Mouse (Mus musculus) macrophage (primary cell): ENCODE results near the gene Coa4. TPM values are rescaled to one million over a fixed set of nuclear protein-coding genes. Genes with fewer than 3 reads are reported as not detected.
A peak's percentile ranks its signal among the peaks of the same experiment; 100 is the strongest.
"Not testable (repeated sequence)": the region's sequence is repeated elsewhere in the genome, so short reads cannot be mapped to it uniquely, and the experiment has no call there.

Experiments used
- H3K27ac ChIP-seq: fragments of 350-480 bp; formaldehyde crosslinking; 2 replicates; pipeline ENCODE4 v1.9.0; 2021
- H3K36me3 ChIP-seq: fragments of 350-480 bp; formaldehyde crosslinking; 2 replicates; pipeline ENCODE4 v1.9.0; 2021; ENCODE audit errors: inconsistent target
- H3K4me3 ChIP-seq: fragments of 350-480 bp; formaldehyde crosslinking; 2 replicates; pipeline ENCODE4 v1.9.0; 2021; ENCODE audit errors: inconsistent target
- H3K79me2 ChIP-seq: fragments of 350-480 bp; formaldehyde crosslinking; 2 replicates; pipeline ENCODE4 v1.9.0; 2021; ENCODE audit errors: inconsistent target
- WGBS: methylation state at CpG from one replicate; pipeline ENCODE4 v1.1.7; 2026; ENCODE audit warnings: inconsistent platforms; ENCODE audit not compliant: missing documents; 5-methylcytosine and 5-hydroxymethylcytosine counted together
- polyA plus RNA-seq: library from polyadenylated mRNA; stranded (reverse); fragments of 250-400 nt; gene quantifications from 3 replicates; pipeline ENCODE4 v1.2.4, GENCODE M21; 2018; ENCODE audit warnings: inconsistent platforms

Coa4 gene
- polyA plus RNA-seq, 1 experiment from 2014 or later: 48.0 TPM

DNA sequence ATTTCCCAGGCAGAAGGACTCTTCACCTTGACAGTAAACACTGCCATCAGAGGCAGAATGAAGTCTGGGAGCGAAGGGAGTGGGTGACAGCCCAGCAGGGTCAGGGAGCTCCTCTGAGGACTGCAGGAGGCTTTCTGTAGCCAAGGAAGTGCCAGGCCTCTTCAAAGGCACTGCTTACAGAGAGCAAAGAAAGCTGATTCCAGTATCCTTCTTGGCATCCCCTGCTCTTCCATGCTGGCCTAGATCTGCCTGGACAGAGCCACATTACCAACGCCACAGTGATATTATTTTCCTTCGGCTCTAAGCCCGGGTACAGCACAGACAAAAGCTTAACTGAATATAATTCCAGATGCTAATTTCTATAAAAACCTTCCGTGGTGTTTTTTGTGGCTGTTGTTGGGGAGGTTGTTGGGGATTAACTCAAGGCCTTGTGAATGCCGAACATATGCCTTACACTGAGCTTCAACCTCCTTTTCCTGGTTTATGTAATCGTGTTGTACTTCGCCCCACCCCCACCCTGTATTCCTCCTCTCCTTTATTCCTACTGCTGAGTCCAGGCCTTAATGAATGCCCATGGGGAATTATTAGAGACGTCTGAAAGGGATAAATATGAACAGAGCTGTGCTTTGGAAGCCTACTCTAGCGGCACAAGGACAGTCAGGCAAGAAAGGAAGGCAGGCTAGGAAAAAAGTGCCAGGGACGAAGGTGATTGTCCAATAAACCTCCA is 25.2 kb downstream of the Coa4 start:
- WGBS: 94% methylated on average over 11 of the region's 11 CpGs

DNA sequence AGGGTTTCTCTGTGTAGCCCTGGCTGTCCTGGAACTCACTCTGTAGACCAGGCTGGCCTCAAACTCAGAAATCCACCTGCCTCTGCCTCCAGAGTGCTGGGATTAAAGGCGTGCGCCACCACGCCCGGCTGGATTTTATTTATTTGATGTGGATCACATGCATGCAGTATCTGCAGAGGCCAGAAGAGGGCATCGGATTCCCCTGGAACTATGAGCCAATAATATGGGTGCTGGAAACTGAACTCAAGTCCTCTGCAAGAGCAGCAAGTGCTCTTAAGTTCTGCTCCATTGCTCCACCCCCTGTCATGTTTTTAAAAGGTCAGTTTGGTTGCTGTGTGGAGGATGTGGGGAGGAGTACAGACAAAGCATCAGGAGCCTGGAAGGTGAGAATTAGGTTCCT is 30.4 kb downstream of the Coa4 start:
- H3K27ac ChIP-seq, H3K36me3 ChIP-seq, H3K79me2 ChIP-seq, H3K4me3 ChIP-seq: not testable (repeated sequence)
- 83% methylated on average over 1 of the region's 5 CpGs for WGBS

More for the DNA sequence above, 25.2 kb downstream of the Coa4 start:
- Histone ChIP-seq H3K79me2 (no peaks in the 10 kb centered on the region), H3K4me3 (no peak overlapping the region), H3K36me3 (0 out of 2 replicates have a peak, but pooled peaks cover 5% of the 10 kb centered on the region), H3K27ac (no peak overlapping the region)

DNA sequence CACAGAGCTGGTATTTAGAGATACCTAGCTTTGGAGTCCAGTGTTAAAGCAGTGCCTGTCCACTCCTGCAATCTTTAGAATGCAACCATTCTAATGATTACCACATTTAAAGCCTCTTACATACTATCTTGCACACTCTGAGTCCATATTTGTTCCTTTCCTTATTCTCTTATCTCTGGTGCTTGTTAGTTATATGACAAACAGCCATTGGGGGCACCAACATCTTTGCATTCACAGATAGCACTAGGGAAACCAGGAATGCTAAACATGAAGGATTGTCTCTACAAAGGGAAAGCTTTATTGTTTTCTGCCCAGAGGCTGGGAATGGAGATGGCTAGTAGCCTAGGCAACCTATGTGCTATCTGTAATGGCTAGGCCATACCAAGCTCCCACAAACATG is 33.0 kb downstream of the Coa4 start:
- Histone ChIP-seq H3K27ac (no peak overlapping the region), H3K36me3 (no peaks in the 10 kb centered on the region), H3K79me2 (no peaks in the 10 kb centered on the region), H3K4me3 (no peak overlapping the region)

DNA sequence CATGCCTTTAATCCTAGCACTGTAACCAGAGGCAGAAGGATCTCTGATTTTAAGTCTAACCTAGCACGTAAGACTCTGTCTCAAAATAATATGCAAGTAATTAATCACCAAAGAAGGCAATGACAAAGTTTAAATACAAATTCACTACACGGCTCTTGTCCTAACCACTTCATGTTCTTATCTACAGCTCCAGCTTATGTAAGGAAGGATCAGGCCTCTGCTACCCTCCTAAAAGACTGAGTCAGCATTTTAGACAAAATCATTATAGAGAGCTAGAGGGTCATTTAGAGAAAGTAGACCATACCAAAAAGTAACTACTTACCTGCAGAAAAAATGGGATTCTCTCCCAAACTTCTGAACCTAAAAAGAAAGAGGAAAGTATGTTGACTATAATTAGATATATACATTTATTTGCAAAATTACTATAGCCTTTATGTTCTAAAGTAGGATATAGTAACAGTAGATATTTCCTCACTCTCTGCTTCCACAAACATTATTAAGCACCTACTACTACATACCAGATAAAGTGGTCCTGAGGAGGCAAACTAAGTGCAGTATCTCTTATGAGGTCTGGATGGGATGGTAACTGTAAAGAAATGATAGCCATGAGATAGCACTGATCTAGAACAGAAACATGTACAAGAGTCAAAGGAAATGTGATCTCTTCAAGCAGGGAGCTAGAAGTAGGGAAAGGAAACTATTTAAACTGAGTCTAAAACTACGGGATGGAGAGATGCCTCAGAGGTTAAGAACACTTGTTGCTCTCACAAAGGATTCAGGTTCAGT is 34.3 kb downstream of the Coa4 start:
- 100% methylated on average over 3 of the region's 3 CpGs for WGBS
- no peak overlapping the region for H3K27ac ChIP-seq
- H3K79me2 ChIP-seq: no peaks in the 10 kb centered on the region
- no peak overlapping the region for H3K4me3 ChIP-seq
- no peaks in the 10 kb centered on the region for H3K36me3 ChIP-seq

DNA sequence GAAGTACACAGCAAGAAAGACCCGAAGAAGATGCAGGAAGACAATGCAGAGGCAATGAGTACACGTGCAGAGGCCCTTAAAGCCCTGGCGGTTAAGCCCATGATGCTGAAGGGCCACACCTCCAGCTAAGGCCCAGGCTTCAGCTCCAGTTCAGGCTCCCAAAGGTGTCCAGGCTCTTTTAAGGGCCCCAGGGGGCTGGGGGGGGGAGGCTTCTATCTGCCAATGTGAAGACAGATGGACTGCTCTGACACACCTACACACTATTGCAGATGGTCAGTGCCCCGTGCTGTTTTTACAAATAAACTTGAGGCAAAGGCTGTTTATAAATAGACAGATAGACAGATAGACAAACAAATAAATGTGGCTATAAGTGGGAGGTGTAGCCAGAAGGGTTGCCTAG is 35.2 kb downstream of the Coa4 start:
- Histone ChIP-seq H3K36me3 (no peaks in the 10 kb centered on the region), H3K79me2 (no peaks in the 10 kb centered on the region), H3K27ac (no peak overlapping the region), H3K4me3 (no peak overlapping the region)
- WGBS: 93% methylated on average over 4 of the region's 4 CpGs

DNA sequence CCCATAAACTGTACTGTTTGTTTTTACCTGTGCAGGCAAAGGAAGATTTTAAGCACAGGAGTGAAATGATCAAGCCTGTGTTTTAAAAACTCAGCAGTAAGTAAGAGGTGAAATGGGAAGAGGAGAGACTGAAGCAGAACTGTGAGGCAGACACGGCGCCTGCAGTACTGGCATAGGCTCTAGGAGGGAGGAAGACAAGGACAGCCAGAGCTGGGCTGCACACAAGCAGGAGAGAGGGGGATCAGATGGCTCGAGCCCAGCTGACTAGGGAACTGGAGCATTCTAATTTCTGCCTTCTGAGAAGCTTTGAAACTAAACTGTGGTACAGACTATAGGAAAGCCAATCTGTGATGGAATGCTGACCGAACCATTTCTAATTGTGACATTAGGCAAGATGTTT is 35.8 kb downstream of the Coa4 start:
- Histone ChIP-seq H3K79me2 (no peaks in the 10 kb centered on the region), H3K36me3 (no peaks in the 10 kb centered on the region), H3K4me3 (no peak overlapping the region), H3K27ac (no peak overlapping the region)
- WGBS: 93% methylated on average over 4 of the region's 4 CpGs

DNA sequence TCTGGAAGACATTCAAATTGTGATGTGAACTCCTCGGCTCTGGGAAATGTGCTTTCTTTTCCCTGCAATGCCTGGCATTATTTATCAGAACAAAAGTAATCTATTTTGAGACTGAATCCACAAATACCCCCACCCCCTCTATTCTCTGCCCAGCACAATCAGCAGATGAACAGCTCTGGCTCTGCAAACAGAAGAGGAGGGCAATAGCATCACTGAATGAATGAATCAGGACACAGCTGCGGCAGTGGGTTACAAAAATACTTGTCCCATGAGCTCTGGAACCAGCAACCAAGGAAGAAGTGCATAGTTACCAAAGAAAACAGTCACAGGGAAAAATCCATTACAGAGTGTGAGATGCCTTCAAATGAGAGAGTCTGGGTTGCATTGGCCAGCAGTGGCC is 41.9 kb downstream of the Coa4 start:
- Histone ChIP-seq H3K36me3 (no peaks in the 10 kb centered on the region), H3K79me2 (peaks cover 13% of the 10 kb centered on the region; the same call in 1 of the 2 replicates), H3K27ac (no peak overlapping the region), H3K4me3 (no peak overlapping the region)
- WGBS: 87% methylated on average over 2 of the region's 2 CpGs

DNA sequence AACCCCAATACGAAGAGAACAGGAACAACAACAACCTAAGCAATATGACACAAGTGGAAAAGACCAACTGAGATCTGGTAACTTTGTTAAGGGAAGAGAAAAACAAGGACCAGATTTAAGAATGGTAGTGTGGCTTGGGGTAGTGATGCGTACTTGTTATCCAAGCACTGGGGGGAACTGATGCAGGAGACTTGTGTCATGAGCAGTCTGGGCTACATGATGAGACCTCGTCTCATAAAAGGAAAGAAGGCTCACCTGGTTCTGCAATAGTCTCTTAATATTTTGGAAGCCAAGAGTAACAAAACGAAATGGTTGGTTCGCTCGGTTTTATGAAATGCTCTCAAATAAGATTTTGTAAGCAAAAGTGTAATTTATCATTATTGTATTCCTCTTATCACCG is 45.4 kb downstream of the Coa4 start:
- H3K27ac ChIP-seq: peak overlapping the region; percentile 80
- WGBS: 54% methylated on average over 7 of the region's 7 CpGs
- peaks cover 13% of the 10 kb centered on the region; the same call in 1 of the 2 replicates for H3K79me2 ChIP-seq
- no peaks in the 10 kb centered on the region for H3K36me3 ChIP-seq
- H3K4me3 ChIP-seq: peak overlapping the region; percentile 52

DNA sequence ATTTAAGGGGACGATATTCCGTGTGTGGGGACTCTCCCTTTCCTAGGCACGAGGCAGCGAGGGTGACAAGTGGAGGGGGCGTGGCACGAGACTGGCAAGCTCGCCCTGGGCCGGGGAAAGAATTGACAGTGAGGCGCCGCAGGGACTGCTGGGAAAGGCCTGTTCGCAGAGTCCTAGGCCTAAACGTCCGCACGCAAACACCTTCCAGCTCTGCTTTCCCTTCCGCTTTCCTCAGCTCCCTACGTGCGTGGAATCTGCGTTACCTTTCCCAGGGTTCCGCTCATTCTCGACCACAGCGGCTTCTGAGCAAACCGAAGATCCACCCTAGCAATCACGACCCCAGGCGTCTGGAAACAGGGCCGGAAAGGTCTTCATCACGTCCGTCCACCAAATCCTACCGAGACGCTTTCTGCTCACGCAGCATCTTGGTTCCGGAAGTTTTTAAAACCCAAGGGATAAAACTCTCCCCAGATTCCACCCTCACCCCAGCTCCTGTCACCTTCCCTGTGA is 45.9 kb downstream of the Coa4 start:
- under 1% methylated on average over 31 of the region's 31 CpGs for WGBS

DNA sequence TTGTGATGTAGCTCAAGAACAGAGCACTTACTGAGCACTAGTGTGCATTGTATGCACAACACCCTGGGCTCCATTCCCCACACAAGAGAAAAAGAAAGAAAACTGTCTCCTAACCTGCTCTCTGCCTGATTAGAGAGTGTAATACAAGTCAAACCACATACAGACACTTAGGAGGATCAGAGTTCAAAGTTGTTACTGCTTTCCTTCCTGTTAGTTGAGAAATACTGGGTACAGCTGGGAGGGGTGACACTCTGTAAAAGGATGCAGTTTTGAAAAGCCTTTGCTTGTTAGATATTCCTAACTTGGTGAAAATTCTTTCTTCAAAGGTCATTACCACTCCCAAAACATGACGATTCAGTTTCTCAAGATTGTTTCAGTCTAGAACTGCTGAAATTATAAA is 52.9 kb downstream of the Coa4 start:
- WGBS: 36% methylated on average over 1 of the region's 1 CpGs
- H3K4me3 ChIP-seq: no peak overlapping the region
- H3K36me3 ChIP-seq: no peaks in the 10 kb centered on the region
- no peaks in the 10 kb centered on the region for H3K79me2 ChIP-seq
- 0 out of 2 replicates have a peak overlapping the region, but pooled peaks have one; percentile 0 for H3K27ac ChIP-seq

More for the DNA sequence above, 45.9 kb downstream of the Coa4 start:
- Histone ChIP-seq H3K4me3 (peak overlapping the region; percentile 52), H3K27ac (peak overlapping the region; percentile 80), H3K79me2 (peaks cover 13% of the 10 kb centered on the region; the same call in 1 of the 2 replicates), H3K36me3 (no peaks in the 10 kb centered on the region)

Other genes with a start within 250 kb of the Coa4 start
- gene C2cd3, start 164.8 kb upstream of the Coa4 start, polyA plus RNA-seq: 10.9 to 14.9 TPM (median 14.3 TPM) in 3 replicates
- gene Ppme1, start 164.8 kb upstream of the Coa4 start, polyA plus RNA-seq: 21.1 to 34.9 TPM (median 23.0 TPM) in 3 replicates
- not detected in 3 replicates for gene Ucp3, start 64.1 kb upstream of the Coa4 start, polyA plus RNA-seq
- gene Ucp2, start 43.7 kb upstream of the Coa4 start, polyA plus RNA-seq: 934 to 1,261 TPM (median 1,117 TPM) in 3 replicates
- 0.88 to 2.8 TPM (median 2.0 TPM) in 3 replicates for gene Dnajb13, start 22.1 kb upstream of the Coa4 start, polyA plus RNA-seq
- gene Rab6a, start 70.3 kb downstream of the Coa4 start, polyA plus RNA-seq: 52.8 to 103 TPM (median 73.4 TPM) in 3 replicates
- gene Mrpl48, start 71.2 kb downstream of the Coa4 start, polyA plus RNA-seq: 35.4 to 91.9 TPM (median 36.6 TPM) in 3 replicates
- gene Plekhb1, start 125.3 kb downstream of the Coa4 start, polyA plus RNA-seq: not detected in 3 replicates
- 13.3 to 27.2 TPM (median 17.3 TPM) in 3 replicates for gene Fam168a, start 169.6 kb downstream of the Coa4 start, polyA plus RNA-seq